Mouse (Mus musculus) megakaryocyte, embryonic 14.5 days (primary cell): ENCODE measurements around the gene Kmt2e. TPM values are rescaled to one million over a fixed set of nuclear protein-coding genes. Genes with fewer than 3 reads are reported as not detected.
"Not testable (repeated sequence)": the region's sequence is repeated elsewhere in the genome, so short reads cannot be mapped to it uniquely, and the experiment has no call there.

Experiments
- H3K27me3 ChIP-seq: replicated peaks from 2 replicates; pipeline ENCODE3; 2012; ENCODE audit warnings: inconsistent platforms
- H3K36me3 ChIP-seq: replicated peaks from 2 replicates; pipeline ENCODE3; 2012; ENCODE audit warnings: low read length, inconsistent platforms, mixed read lengths
- H3K4me1 ChIP-seq: 2 replicates; pipeline ENCODE4 v1.6.1; 2012; ENCODE audit warnings: inconsistent platforms
- H3K4me3 ChIP-seq: replicated peaks from 2 replicates; pipeline ENCODE3; 2012; ENCODE audit warnings: moderate library complexity, mild to moderate bottlenecking, inconsistent platforms
- H3K9me3 ChIP-seq: 2 replicates; pipeline ENCODE4 v1.6.1; 2012; ENCODE audit warnings: inconsistent platforms
- FLI1 ChIP-seq: IDR thresholded peaks from 2 replicates; pipeline ENCODE4 v1.6.1; 2012; ENCODE audit warnings: low read length, inconsistent platforms, mixed read lengths
- GATA1 ChIP-seq: IDR thresholded peaks from 3 replicates; pipeline ENCODE4 v1.6.1; 2012; ENCODE audit warnings: mixed read lengths, low read length, inconsistent platforms, borderline replicate concordance
- polyA plus RNA-seq: library from polyadenylated mRNA; stranded (reverse); fragments of >175 nt; gene quantifications from 2 replicates; pipeline ENCODE4 v1.2.3, GENCODE M21; 2012; ENCODE audit warnings: low replicate concordance; ENCODE audit not compliant: insufficient read depth

Kmt2e gene
- polyA plus RNA-seq, 1 experiment = 6.2 TPM

GRCm38 (mm10) chr5:23431948-23432707 lies 2.1 kb upstream of the Kmt2e start:
- Histone ChIP-seq H3K4me3 (peak overlapping the region; percentile 100), H3K9me3 (no peaks in the 10 kb centered on the region), H3K27me3 (no peaks in the 10 kb centered on the region), H3K36me3 (peaks cover 18% of the 10 kb centered on the region), H3K4me1 (peaks cover 34% of the 10 kb centered on the region)
- no peak for TF ChIP-seq FLI1
- no peak for TF ChIP-seq GATA1

GRCm38 (mm10) chr5:23432708-23433645 lies 1.3 kb upstream of the Kmt2e start:
- H3K4me3 ChIP-seq = peak overlapping the region; percentile 100
- H3K9me3 ChIP-seq = no peaks in the 10 kb centered on the region
- H3K27me3 ChIP-seq = no peaks in the 10 kb centered on the region
- TF ChIP-seq GATA1 = no peak
- TF ChIP-seq FLI1 = no peak
- peaks cover 12% of the 10 kb centered on the region for H3K36me3 ChIP-seq
- H3K4me1 ChIP-seq = peaks cover 25% of the 10 kb centered on the region

- H3K4me3 ChIP-seq = peak overlapping the region; percentile 100
- no peak for TF ChIP-seq FLI1
- no peak for TF ChIP-seq GATA1
- peaks cover 18% of the 10 kb centered on the region for H3K4me1 ChIP-seq
- H3K27me3 ChIP-seq = no peaks in the 10 kb centered on the region
- H3K36me3 ChIP-seq = peaks cover 11% of the 10 kb centered on the region
- H3K9me3 ChIP-seq = no peaks in the 10 kb centered on the region
Measured at GRCm38 (mm10) chr5:23434598-23435481, 599 bp downstream of the Kmt2e start.

GRCm38 (mm10) chr5:23435482-23436125 lies 1.4 kb downstream of the Kmt2e start:
- H3K4me3 ChIP-seq = peak overlapping the region; percentile 100
- peaks cover 8% of the 10 kb centered on the region for H3K36me3 ChIP-seq
- H3K9me3 ChIP-seq = no peaks in the 10 kb centered on the region
- H3K27me3 ChIP-seq = no peaks in the 10 kb centered on the region
- TF ChIP-seq GATA1 (no peak), FLI1 (no peak)
- H3K4me1 ChIP-seq = peaks cover 17% of the 10 kb centered on the region

- no peak for TF ChIP-seq GATA1
- no peak for TF ChIP-seq FLI1
- Histone ChIP-seq H3K9me3 (no peaks in the 10 kb centered on the region), H3K36me3 (peaks cover 12% of the 10 kb centered on the region), H3K27me3 (no peaks in the 10 kb centered on the region), H3K4me3 (peak overlapping the region; percentile 100), H3K4me1 (peaks cover 24% of the 10 kb centered on the region)
Measured at GRCm38 (mm10) chr5:23436735-23437134, 2.5 kb downstream of the Kmt2e start.

GRCm38 (mm10) chr5:23439857-23440256 lies 5.6 kb downstream of the Kmt2e start:
- H3K9me3 ChIP-seq = no peaks in the 10 kb centered on the region
- peaks cover 54% of the 10 kb centered on the region for H3K4me1 ChIP-seq
- H3K4me3 ChIP-seq = no peak overlapping the region
- H3K36me3 ChIP-seq = peaks cover 12% of the 10 kb centered on the region
- TF ChIP-seq FLI1 = no peak
- TF ChIP-seq GATA1 = no peak
- no peaks in the 10 kb centered on the region for H3K27me3 ChIP-seq

- H3K36me3 ChIP-seq = peaks cover 14% of the 10 kb centered on the region
- H3K4me3 ChIP-seq = no peak overlapping the region
- TF ChIP-seq GATA1 = no peak
- TF ChIP-seq FLI1 = no peak
- H3K27me3 ChIP-seq = no peaks in the 10 kb centered on the region
- no peaks in the 10 kb centered on the region for H3K9me3 ChIP-seq
- H3K4me1 ChIP-seq = peaks cover 61% of the 10 kb centered on the region
Measured at GRCm38 (mm10) chr5:23440572-23440971, 6.3 kb downstream of the Kmt2e start.

GRCm38 (mm10) chr5:23441916-23442315 lies 7.7 kb downstream of the Kmt2e start:
- Histone ChIP-seq H3K4me3 (no peak overlapping the region), H3K9me3 (no peaks in the 10 kb centered on the region), H3K36me3 (peaks cover 20% of the 10 kb centered on the region), H3K27me3 (no peaks in the 10 kb centered on the region), H3K4me1 (peaks cover 68% of the 10 kb centered on the region)
- TF ChIP-seq GATA1 (no peak), FLI1 (no peak)

GRCm38 (mm10) chr5:23444411-23444810 lies 10.2 kb downstream of the Kmt2e start:
- no peak for TF ChIP-seq FLI1
- TF ChIP-seq GATA1 = no peak
- peaks cover 65% of the 10 kb centered on the region for H3K4me1 ChIP-seq
- H3K9me3 ChIP-seq = no peaks in the 10 kb centered on the region
- no peaks in the 10 kb centered on the region for H3K27me3 ChIP-seq
- H3K36me3 ChIP-seq = peaks cover 35% of the 10 kb centered on the region
- no peak overlapping the region for H3K4me3 ChIP-seq

- peaks cover 75% of the 10 kb centered on the region for H3K36me3 ChIP-seq
- H3K4me1 ChIP-seq = peaks cover 37% of the 10 kb centered on the region
- H3K27me3 ChIP-seq, H3K9me3 ChIP-seq, H3K4me3 ChIP-seq: not testable (repeated sequence)
Measured at GRCm38 (mm10) chr5:23453561-23453960, 19.3 kb downstream of the Kmt2e start.
